ENCODE assay signal across 14 mouse cellular contexts in the genomic region with DNA sequence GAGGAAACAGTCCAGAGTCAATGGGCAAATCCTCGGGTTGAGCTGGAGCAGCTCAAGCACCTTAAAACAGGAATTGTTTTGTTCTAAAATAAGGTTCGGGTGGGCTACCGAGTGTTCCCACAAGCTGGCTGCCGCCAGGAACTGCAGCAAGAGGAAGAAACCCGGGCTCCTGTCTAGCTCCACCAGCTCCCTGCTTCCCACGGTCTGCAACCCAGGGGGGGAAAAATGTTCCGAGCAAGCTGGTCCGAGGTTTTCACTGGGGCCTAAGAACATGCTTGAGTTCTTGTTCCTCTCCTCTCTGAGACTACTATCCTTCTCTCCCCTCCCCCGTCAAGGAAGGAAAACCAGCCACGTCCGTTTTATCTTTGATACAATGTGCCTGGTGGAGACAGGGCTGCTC.
A peak's percentile ranks its signal among the peaks of the same experiment; 100 is the strongest.
DNase-seq lines count a peak whose midpoint lies in the region; ATAC-seq and TF ChIP-seq lines count a peak whose summit lies in the region.
"Had no signal": no experiment of that assay in that cellular context is flagged by ENCODE, and none has a peak within 500 bp of the region (broad histone marks: within the 10 kb centered on the region; RNA-seq: fewer than 3 reads in every experiment).

No protein-coding gene starts in this region.

- no peak for TF ChIP-seq CTCF in intestine, postnatal 0 days (IDR thresholded peaks at IDR 0.05; ENCODE audit: low read depth)

- H3K9me3 ChIP-seq in intestine, embryonic 14.5 days (ENCODE audit: control insufficient read depth, low read length), result no peaks in the 10 kb centered on the region
- no peaks in the 10 kb centered on the region for H3K9me3 ChIP-seq in intestine, postnatal 0 days (ENCODE audit: control insufficient read depth)
- H3K9me3 ChIP-seq in megakaryocyte, embryonic 14.5 days, result peaks cover 19% of the 10 kb centered on the region

- ATAC-seq in intestine, embryonic 14.5 days (replicated peaks; ENCODE audit: low FRiP score, low TSS enrichment, low read depth), result no peak
- no peak for ATAC-seq in intestine, postnatal 0 days
- no peak for ATAC-seq in megakaryocyte, adult 5-6 weeks (ENCODE audit: poor library complexity, severe bottlenecking)
- ATAC-seq in megakaryocyte progenitor cell, adult 5-6 weeks (replicated peaks; ENCODE audit: poor library complexity), result peak; percentile 12; the same call in 1 of the 2 replicates
- ATAC-seq in inflammation-experienced regulatory T-cells, adult 6 months, result no peak
- ATAC-seq: activated CD4-positive, CD25-positive, alpha-beta regulatory T cell, adult 4 months; forebrain, embryonic 14.5 days had no signal

- no peaks in the 10 kb centered on the region for H3K36me3 ChIP-seq in intestine, embryonic 14.5 days (ENCODE audit: control insufficient read depth, insufficient read depth, low read length)
- H3K36me3 ChIP-seq in intestine, postnatal 0 days (ENCODE audit: control insufficient read depth, insufficient read depth), result no peaks in the 10 kb centered on the region
- H3K36me3 ChIP-seq in megakaryocyte, embryonic 14.5 days (replicated peaks; ENCODE audit: low read length), result peaks cover 27% of the 10 kb centered on the region

- WGBS in intestine, embryonic 14.5 days, result 35% methylated on average over 11 of the region's 11 CpGs
- WGBS in intestine, postnatal 0 days, result 43% methylated on average over 11 of the region's 11 CpGs

- no peak overlapping the region for H3K27ac ChIP-seq in intestine, embryonic 14.5 days (ENCODE audit: low read depth)
- no peak overlapping the region for H3K27ac ChIP-seq in intestine, postnatal 0 days (ENCODE audit: low read depth, low read length)
- H3K27ac ChIP-seq: heart, adult 2 months had no signal

- H3K9ac ChIP-seq in intestine, embryonic 14.5 days (ENCODE audit: low read length), result no peak overlapping the region
- no peak overlapping the region for H3K9ac ChIP-seq in intestine, postnatal 0 days (ENCODE audit: low read depth, low read length)

- no peak overlapping the region for H3K4me3 ChIP-seq in intestine, embryonic 14.5 days (ENCODE audit: low read depth, low read length)
- no peak overlapping the region for H3K4me3 ChIP-seq in intestine, postnatal 0 days (ENCODE audit: low read depth, low read length)
- H3K4me3 ChIP-seq in megakaryocyte, embryonic 14.5 days (replicated peaks), result peak overlapping the region; percentile 85
- H3K4me3 ChIP-seq: heart, adult 2 months had no signal

- no peaks in the 10 kb centered on the region for H3K27me3 ChIP-seq in intestine, embryonic 14.5 days (replicated peaks; ENCODE audit: control insufficient read depth, insufficient read depth, low read length)
- H3K27me3 ChIP-seq in intestine, postnatal 0 days (replicated peaks; ENCODE audit: control insufficient read depth, insufficient read depth, low read length), result no peaks in the 10 kb centered on the region
- no peaks in the 10 kb centered on the region for H3K27me3 ChIP-seq in megakaryocyte, embryonic 14.5 days (replicated peaks)

- H3K4me2 ChIP-seq in intestine, embryonic 14.5 days (ENCODE audit: low read length), result peak overlapping the region; percentile 15; the same call in 1 of the 2 replicates
- H3K4me2 ChIP-seq in intestine, postnatal 0 days (replicated peaks; ENCODE audit: low read depth), result no peak overlapping the region

- peaks cover 25% of the 10 kb centered on the region for H3K4me1 ChIP-seq in intestine, embryonic 14.5 days (replicated peaks; ENCODE audit: control insufficient read depth, insufficient read depth, low read length)
- no peaks in the 10 kb centered on the region for H3K4me1 ChIP-seq in intestine, postnatal 0 days (replicated peaks; ENCODE audit: control insufficient read depth, insufficient read depth, low read length)
- H3K4me1 ChIP-seq in megakaryocyte, embryonic 14.5 days, result peaks cover 53% of the 10 kb centered on the region

- DNase-seq in embryo, embryonic 10.5 days (ENCODE audit: low spot score), result peak; percentile 20
- DNase-seq in embryo, embryonic 10 days (ENCODE audit: low spot score), result no peak
- no peak for DNase-seq in intestine, embryonic 14.5 days (ENCODE audit: low spot score)
- DNase-seq: embryo, embryonic 11 days; kidney, postnatal 14 days; thymus, postnatal 4 days had no signal
